Mouse (Mus musculus) liver, adult 2 months (tissue): ENCODE data around the gene Ntm. TPM values are rescaled to one million over a fixed set of nuclear protein-coding genes. Genes with fewer than 3 reads are reported as not detected.

Experiments
- DNase-seq: peaks from one replicate; pipeline ENCODE4 v3.0.0-alpha.2; 2011; ENCODE audit warnings: low read depth, low spot score; ENCODE audit errors: extremely low read depth
- H3K27ac ChIP-seq: fragments of 200-500 bp; replicated peaks from 2 replicates; pipeline ENCODE4 v1.5.1; 2012; ENCODE audit warnings: low read depth, mild to moderate bottlenecking, control low read depth, inconsistent platforms, low read length; ENCODE audit not compliant: insufficient read depth
- H3K27me3 ChIP-seq: fragments of 200-500 bp; 2 replicates; pipeline ENCODE4 v1.6.1; 2012; ENCODE audit warnings: mild to moderate bottlenecking, moderate library complexity, low read length, inconsistent platforms; ENCODE audit not compliant: control insufficient read depth, insufficient read depth
- H3K36me3 ChIP-seq: fragments of 200-500 bp; 2 replicates; pipeline ENCODE4 v1.6.1; 2012; ENCODE audit warnings: low read length, inconsistent platforms; ENCODE audit not compliant: control insufficient read depth, insufficient read depth
- H3K4me1 ChIP-seq: fragments of 200-500 bp; 2 replicates; pipeline ENCODE4 v1.6.1; 2011; ENCODE audit warnings: low read length; ENCODE audit not compliant: control insufficient read depth, insufficient read depth
- H3K4me3 ChIP-seq: fragments of 200-500 bp; 2 replicates; pipeline ENCODE4 v1.5.1; 2011; ENCODE audit warnings: low read depth, mild to moderate bottlenecking, control low read depth, low read length, moderate library complexity; ENCODE audit not compliant: insufficient read depth
- H3K79me2 ChIP-seq: fragments of 200-500 bp; 2 replicates; pipeline ENCODE4 v1.6.1; 2012; ENCODE audit warnings: inconsistent platforms, mild to moderate bottlenecking, low read length, moderate library complexity; ENCODE audit not compliant: control insufficient read depth, insufficient read depth
- H3K9ac ChIP-seq: fragments of 200-500 bp; 2 replicates; pipeline ENCODE4 v1.6.1; 2012; ENCODE audit warnings: low read depth, mild to moderate bottlenecking, control low read depth, inconsistent platforms, low read length
- CTCF ChIP-seq: fragments of 200-500 bp; IDR thresholded peaks from 2 replicates; pipeline ENCODE4 v1.5.1; 2011; ENCODE audit warnings: low read depth, low read length, control low read depth
- POLR2A ChIP-seq: fragments of 200-500 bp; IDR thresholded peaks from 2 replicates; pipeline ENCODE4 v1.6.1; 2011; ENCODE audit warnings: low read length, control low read depth; ENCODE audit not compliant: insufficient read depth; ENCODE audit errors: extremely low read depth
- WGBS: fragments of 180-500 bp; shearing (Covaris S2); methylation state at CpG from one replicate; pipeline ENCODE4 v1.1.7; 2018; 5-methylcytosine and 5-hydroxymethylcytosine counted together
- polyA plus RNA-seq: library from polyadenylated mRNA; depleted of rRNA; stranded (reverse); fragments of >200 nt; gene quantifications from 2 replicates; pipeline ENCODE4 v1.2.3, GENCODE M21; 2012
- total RNA-seq: library from RNA; depleted of rRNA; stranded (reverse); fragments of >200 nt; gene quantifications from 2 replicates; pipeline ENCODE4 v1.2.3, GENCODE M21; 2014

Gene Ntm
- total and polyA plus RNA-seq, 2 experiments, result 2.1 to 3.2 TPM

- no peaks in the 10 kb centered on the region for H3K36me3 ChIP-seq
- H3K27me3 ChIP-seq, result no peaks in the 10 kb centered on the region
- no peaks in the 10 kb centered on the region for H3K79me2 ChIP-seq
- WGBS, result 17% methylated on average over 20 of the region's 20 CpGs
- H3K27ac ChIP-seq, result no peak overlapping the region
- TF ChIP-seq CTCF (no peak), POLR2A (no peak)
- H3K9ac ChIP-seq, result no peak overlapping the region
- H3K4me1 ChIP-seq, result no peaks in the 10 kb centered on the region
- DNase-seq, result no peak
- no peak overlapping the region for H3K4me3 ChIP-seq
These were observed 19.5 kb downstream of the Ntm start for GRCm38 (mm10) chr9:29943209-29944070.

- Histone ChIP-seq H3K27me3 (no peaks in the 10 kb centered on the region), H3K9ac (no peak overlapping the region), H3K36me3 (no peaks in the 10 kb centered on the region), H3K4me3 (no peak overlapping the region), H3K27ac (no peak overlapping the region), H3K4me1 (no peaks in the 10 kb centered on the region), H3K79me2 (no peaks in the 10 kb centered on the region)
- TF ChIP-seq CTCF (no peak), POLR2A (no peak)
- 66% methylated on average over 11 of the region's 11 CpGs for WGBS
- DNase-seq, result no peak
These were observed 20.6 kb downstream of the Ntm start for GRCm38 (mm10) chr9:29942183-29942952.

GRCm38 (mm10) chr9:29939517-29940034 lies 23.4 kb downstream of the Ntm start:
- 91% methylated on average over 16 of the region's 16 CpGs for WGBS

GRCm38 (mm10) chr9:29928796-29929195 lies 34.1 kb downstream of the Ntm start:
- TF ChIP-seq CTCF, result no peak
- TF ChIP-seq POLR2A, result no peak
- 78% methylated on average over 4 of the region's 4 CpGs for WGBS
- Histone ChIP-seq H3K4me1 (no peaks in the 10 kb centered on the region), H3K27ac (no peak overlapping the region), H3K27me3 (no peaks in the 10 kb centered on the region), H3K4me3 (no peak overlapping the region), H3K9ac (no peak overlapping the region), H3K79me2 (no peaks in the 10 kb centered on the region), H3K36me3 (no peaks in the 10 kb centered on the region)
- no peak for DNase-seq

More at GRCm38 (mm10) chr9:29939517-29940034, 23.4 kb downstream of the Ntm start:
- Histone ChIP-seq H3K4me3 (no peak overlapping the region), H3K4me1 (no peaks in the 10 kb centered on the region), H3K79me2 (no peaks in the 10 kb centered on the region), H3K27ac (no peak overlapping the region), H3K9ac (no peak overlapping the region), H3K36me3 (no peaks in the 10 kb centered on the region), H3K27me3 (no peaks in the 10 kb centered on the region)
- TF ChIP-seq CTCF (no peak), POLR2A (no peak)
- no peak for DNase-seq

GRCm38 (mm10) chr9:29925382-29925781 lies 37.6 kb downstream of the Ntm start:
- no peak for DNase-seq
- WGBS, result 78% methylated on average over 3 of the region's 3 CpGs
- TF ChIP-seq POLR2A (no peak), CTCF (no peak)
- Histone ChIP-seq H3K4me3 (no peak overlapping the region), H3K4me1 (no peaks in the 10 kb centered on the region), H3K27ac (no peak overlapping the region), H3K9ac (no peak overlapping the region), H3K36me3 (no peaks in the 10 kb centered on the region), H3K27me3 (no peaks in the 10 kb centered on the region), H3K79me2 (no peaks in the 10 kb centered on the region)
